Mouse (Mus musculus) heart, adult 2 months (tissue): ENCODE data around the gene Otub1.

ENCODE experiments used
- CTCF ChIP-seq: fragments of 200-600 bp; IDR thresholded peaks from 2 replicates; pipeline ENCODE4 v1.8.1; 2022; ENCODE audit warnings: antibody characterized with exemption, mild to moderate bottlenecking, moderate library complexity
- EP300 ChIP-seq: fragments of 200-500 bp; IDR thresholded peaks from 2 replicates; pipeline ENCODE4 v1.6.1; 2011; ENCODE audit warnings: low read depth, low read length, control low read depth; ENCODE audit not compliant: insufficient read depth
- POLR2A ChIP-seq: fragments of 200-500 bp; IDR thresholded peaks from 2 replicates; pipeline ENCODE4 v1.6.1; 2011; ENCODE audit warnings: mild to moderate bottlenecking, low read depth, low read length, control low read depth; ENCODE audit not compliant: insufficient read depth

- TF ChIP-seq POLR2A (no peak), CTCF (no peak), EP300 (no peak)
Measured at GRCm38 (mm10) chr19:7157734-7158133, 48.4 kb downstream of the Otub1 start.
